Mouse (Mus musculus): ENCODE data around the gene Bptf. TPM values are rescaled to one million over a fixed set of nuclear protein-coding genes. Genes with fewer than 3 reads are reported as not detected.

Gene Bptf
- polyA plus RNA-seq, 1 experiment from 2014 or later, result 37.1 TPM

GRCm38 (mm10) chr11:107043361-107043760 lies 88.6 kb downstream of the Bptf start:
- peaks cover 67% of the 10 kb centered on the region for H3K36me3 ChIP-seq
- no peak overlapping the region for H3K27ac ChIP-seq (replicated peaks)
- no peaks in the 10 kb centered on the region for H3K27me3 ChIP-seq
- H3K9ac ChIP-seq (replicated peaks), result no peak overlapping the region
- no peaks in the 10 kb centered on the region for H3K4me1 ChIP-seq
- ATAC-seq (replicated peaks), result no peak
- H3K4me3 ChIP-seq, result no peak overlapping the region
- no peaks in the 10 kb centered on the region for H3K9me3 ChIP-seq
- H3K4me2 ChIP-seq (replicated peaks), result no peak overlapping the region
- 91% methylated on average over 11 of the region's 11 CpGs for WGBS

DNA sequence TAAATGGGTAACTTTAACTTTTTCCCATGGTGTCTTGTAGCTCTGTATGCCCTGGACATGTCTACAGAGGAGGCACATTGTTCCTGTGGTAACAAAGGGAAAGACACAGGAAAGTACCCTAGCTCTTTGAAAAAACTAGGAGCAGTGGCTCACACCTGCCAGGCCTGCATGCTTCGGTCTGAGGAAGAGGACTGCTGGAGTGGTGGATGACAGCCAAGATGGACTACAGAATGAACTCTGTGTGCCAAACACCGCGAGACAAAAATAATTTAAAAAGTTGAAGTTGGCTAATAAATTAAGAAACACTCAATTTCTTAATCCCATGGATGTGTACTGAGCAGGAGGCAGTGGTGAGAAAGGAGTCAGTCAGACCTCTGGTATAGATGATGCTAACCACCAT lies 90.5 kb downstream of the Bptf start:
- WGBS, result 90% methylated on average over 3 of the region's 3 CpGs
- H3K36me3 ChIP-seq, result peaks cover 74% of the 10 kb centered on the region
- no peak for ATAC-seq (replicated peaks)

DNA sequence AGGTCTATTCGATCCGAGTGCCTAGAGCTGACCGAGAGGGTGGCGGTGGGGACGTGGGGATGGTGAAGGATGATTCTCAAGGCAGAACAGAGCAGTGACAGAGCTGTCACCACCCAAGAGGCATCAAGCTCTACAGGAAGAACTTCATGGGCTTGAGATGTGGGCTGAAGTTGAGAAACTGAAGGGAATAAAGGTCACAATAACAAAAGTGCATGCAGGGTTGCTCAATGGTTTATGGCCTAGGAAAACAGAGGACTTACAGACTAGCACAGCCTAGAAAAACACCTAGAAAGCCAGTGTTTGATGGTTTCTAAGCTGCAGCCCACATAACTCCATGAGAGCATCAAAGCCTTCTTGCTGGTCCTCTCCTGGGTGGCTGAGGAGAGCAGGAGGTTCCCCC lies 92.5 kb downstream of the Bptf start:
- Histone ChIP-seq H3K4me3 (no peak overlapping the region), H3K36me3 (peaks cover 65% of the 10 kb centered on the region), H3K9me3 (no peaks in the 10 kb centered on the region), H3K27ac (replicated peaks) (no peak overlapping the region), H3K4me1 (no peaks in the 10 kb centered on the region), H3K27me3 (no peaks in the 10 kb centered on the region), H3K9ac (replicated peaks) (no peak overlapping the region), H3K4me2 (replicated peaks) (no peak overlapping the region)
- 92% methylated on average over 5 of the region's 5 CpGs for WGBS
- no peak for ATAC-seq (replicated peaks)

More for the DNA sequence above, 90.5 kb downstream of the Bptf start:
- Histone ChIP-seq H3K9me3 (no peaks in the 10 kb centered on the region), H3K27me3 (no peaks in the 10 kb centered on the region), H3K4me1 (no peaks in the 10 kb centered on the region), H3K4me2 (replicated peaks) (no peak overlapping the region), H3K4me3 (no peak overlapping the region), H3K9ac (replicated peaks) (no peak overlapping the region), H3K27ac (replicated peaks) (no peak overlapping the region)

DNA sequence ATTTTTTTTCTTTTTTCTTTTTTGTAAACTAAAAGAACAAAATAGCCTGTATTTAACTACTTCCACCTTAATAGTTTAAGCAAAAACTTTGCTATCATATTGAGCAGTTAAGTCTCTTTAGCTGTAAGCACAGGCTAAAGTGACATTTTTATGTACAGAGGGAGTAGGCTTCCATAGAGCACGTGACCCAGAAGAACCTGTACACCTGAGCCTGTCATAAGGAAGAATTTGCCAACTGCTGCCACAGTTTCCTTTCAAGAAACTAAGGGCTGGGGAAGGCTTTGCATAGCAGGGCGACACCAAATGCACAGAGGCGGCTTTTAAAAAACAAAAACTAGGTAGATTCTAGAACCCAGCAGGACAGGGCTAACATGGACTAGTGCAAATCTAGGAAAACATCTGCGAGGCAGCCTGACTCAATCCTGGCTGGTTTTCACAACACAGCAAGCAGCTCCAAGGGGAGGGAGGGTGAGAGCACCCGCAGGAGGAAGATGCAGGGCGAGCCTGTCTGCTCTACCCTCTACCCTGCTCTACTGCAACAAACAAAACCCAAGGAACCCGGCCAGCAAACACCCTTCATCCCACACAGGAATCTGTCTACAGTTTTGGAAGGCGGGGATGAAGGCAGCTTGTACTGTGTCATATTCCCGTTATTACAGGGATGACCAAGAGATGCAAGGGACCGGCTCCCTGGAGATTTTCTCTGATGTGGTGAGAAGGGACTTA lies 97.7 kb downstream of the Bptf start:
- Histone ChIP-seq H3K27me3 (no peaks in the 10 kb centered on the region), H3K4me3 (no peak overlapping the region), H3K27ac (replicated peaks) (no peak overlapping the region), H3K36me3 (peaks cover 27% of the 10 kb centered on the region), H3K4me1 (no peaks in the 10 kb centered on the region), H3K9ac (replicated peaks) (no peak overlapping the region), H3K9me3 (no peaks in the 10 kb centered on the region), H3K4me2 (replicated peaks) (no peak overlapping the region)
- 85% methylated on average over 10 of the region's 10 CpGs for WGBS
- no peak for ATAC-seq (replicated peaks)

DNA sequence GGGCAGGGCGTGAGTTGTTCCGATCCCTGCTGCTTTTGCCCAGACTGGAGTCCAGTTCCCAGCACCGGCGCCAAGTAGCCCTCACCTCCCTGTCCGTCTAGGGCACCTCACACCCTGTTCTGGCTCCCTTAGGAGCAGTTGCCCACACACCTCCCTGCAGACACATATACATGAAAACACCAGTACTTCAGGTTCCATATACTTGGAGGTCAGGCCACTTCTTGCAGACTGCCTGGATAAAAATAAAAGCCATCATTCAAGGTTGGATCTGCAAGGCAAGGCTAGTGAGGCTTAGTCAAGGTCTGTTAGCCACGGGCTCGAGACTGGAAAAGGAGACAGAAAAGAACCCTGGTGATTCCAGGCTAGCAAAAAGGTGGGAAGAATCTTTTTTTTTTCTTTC lies 100.3 kb downstream of the Bptf start:
- H3K36me3 ChIP-seq, result peaks cover 4% of the 10 kb centered on the region; the same call in 1 of the 2 replicates
- H3K9me3 ChIP-seq, result no peaks in the 10 kb centered on the region
- H3K4me2 ChIP-seq (replicated peaks), result no peak overlapping the region
- WGBS, result 10% methylated on average over 7 of the region's 7 CpGs
- no peak overlapping the region for H3K27ac ChIP-seq (replicated peaks)
- no peak overlapping the region for H3K4me3 ChIP-seq
- no peaks in the 10 kb centered on the region for H3K27me3 ChIP-seq
- ATAC-seq (replicated peaks), result no peak
- H3K4me1 ChIP-seq, result peaks cover 11% of the 10 kb centered on the region
- no peak overlapping the region for H3K9ac ChIP-seq (replicated peaks)

GRCm38 (mm10) chr11:107029536-107029935 lies 102.4 kb downstream of the Bptf start:
- no peak overlapping the region for H3K4me3 ChIP-seq
- no peaks in the 10 kb centered on the region for H3K27me3 ChIP-seq
- WGBS, result 62% methylated on average over 19 of the region's 19 CpGs
- no peaks in the 10 kb centered on the region for H3K36me3 ChIP-seq
- no peak overlapping the region for H3K9ac ChIP-seq (replicated peaks)
- H3K27ac ChIP-seq (replicated peaks), result no peak overlapping the region
- no peaks in the 10 kb centered on the region for H3K9me3 ChIP-seq
- no peak overlapping the region for H3K4me2 ChIP-seq (replicated peaks)
- H3K4me1 ChIP-seq, result peaks cover 30% of the 10 kb centered on the region
- ATAC-seq (replicated peaks), result no peak

DNA sequence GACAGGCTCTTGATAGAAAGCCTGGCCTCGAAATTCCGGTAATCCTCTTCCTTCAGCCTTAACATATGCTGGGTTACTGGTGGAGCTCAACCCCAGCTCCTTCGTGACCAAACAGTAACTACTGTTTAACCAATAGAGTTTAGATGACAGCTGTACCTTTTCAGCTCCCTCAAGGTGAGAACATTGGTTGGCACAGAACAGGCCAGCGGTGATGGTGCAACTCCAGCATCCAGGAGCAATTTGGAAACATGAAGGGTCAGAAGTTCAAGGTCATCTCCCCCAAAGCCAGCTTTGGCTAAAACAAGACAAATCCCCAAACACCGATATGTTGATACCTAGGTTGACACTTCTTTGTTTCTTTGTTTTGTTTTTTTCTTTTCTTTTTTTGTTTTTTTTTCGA lies 103.2 kb downstream of the Bptf start:
- Histone ChIP-seq H3K9me3 (no peaks in the 10 kb centered on the region), H3K4me1 (peaks cover 35% of the 10 kb centered on the region), H3K27me3 (no peaks in the 10 kb centered on the region), H3K4me2 (replicated peaks) (peak overlapping the region; percentile 89), H3K4me3 (peak overlapping the region; percentile 80), H3K36me3 (no peaks in the 10 kb centered on the region), H3K9ac (replicated peaks) (peak overlapping the region; percentile 70), H3K27ac (replicated peaks) (peak overlapping the region; percentile 93)
- no peak for ATAC-seq (replicated peaks)
- WGBS, result 74% methylated on average over 6 of the region's 6 CpGs

DNA sequence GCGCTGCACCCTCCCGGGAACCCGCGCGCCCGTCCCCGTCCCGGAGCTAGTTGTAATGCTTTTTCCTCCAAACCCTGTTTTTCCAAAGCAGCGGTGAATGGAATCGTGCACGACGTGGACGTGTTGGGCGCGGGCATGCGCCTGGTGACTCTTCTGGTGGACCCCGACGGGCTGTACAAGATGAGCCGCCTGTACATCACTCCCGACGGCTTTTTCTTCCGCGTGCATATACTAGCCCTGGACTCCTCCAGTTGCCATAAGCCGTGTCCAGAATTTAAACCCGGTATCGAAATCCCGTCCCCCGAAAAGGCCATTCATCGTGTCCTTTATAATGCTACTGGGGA lies 103.7 kb downstream of the Bptf start:
- Histone ChIP-seq H3K4me2 (replicated peaks) (peak overlapping the region; percentile 89), H3K36me3 (no peaks in the 10 kb centered on the region), H3K4me3 (peak overlapping the region; percentile 80), H3K9me3 (no peaks in the 10 kb centered on the region), H3K4me1 (peaks cover 35% of the 10 kb centered on the region), H3K27ac (replicated peaks) (peak overlapping the region; percentile 93), H3K27me3 (no peaks in the 10 kb centered on the region), H3K9ac (replicated peaks) (peak overlapping the region; percentile 70)
- WGBS, result 3% methylated on average over 29 of the region's 29 CpGs
- peak; percentile 74 for ATAC-seq (replicated peaks)

DNA sequence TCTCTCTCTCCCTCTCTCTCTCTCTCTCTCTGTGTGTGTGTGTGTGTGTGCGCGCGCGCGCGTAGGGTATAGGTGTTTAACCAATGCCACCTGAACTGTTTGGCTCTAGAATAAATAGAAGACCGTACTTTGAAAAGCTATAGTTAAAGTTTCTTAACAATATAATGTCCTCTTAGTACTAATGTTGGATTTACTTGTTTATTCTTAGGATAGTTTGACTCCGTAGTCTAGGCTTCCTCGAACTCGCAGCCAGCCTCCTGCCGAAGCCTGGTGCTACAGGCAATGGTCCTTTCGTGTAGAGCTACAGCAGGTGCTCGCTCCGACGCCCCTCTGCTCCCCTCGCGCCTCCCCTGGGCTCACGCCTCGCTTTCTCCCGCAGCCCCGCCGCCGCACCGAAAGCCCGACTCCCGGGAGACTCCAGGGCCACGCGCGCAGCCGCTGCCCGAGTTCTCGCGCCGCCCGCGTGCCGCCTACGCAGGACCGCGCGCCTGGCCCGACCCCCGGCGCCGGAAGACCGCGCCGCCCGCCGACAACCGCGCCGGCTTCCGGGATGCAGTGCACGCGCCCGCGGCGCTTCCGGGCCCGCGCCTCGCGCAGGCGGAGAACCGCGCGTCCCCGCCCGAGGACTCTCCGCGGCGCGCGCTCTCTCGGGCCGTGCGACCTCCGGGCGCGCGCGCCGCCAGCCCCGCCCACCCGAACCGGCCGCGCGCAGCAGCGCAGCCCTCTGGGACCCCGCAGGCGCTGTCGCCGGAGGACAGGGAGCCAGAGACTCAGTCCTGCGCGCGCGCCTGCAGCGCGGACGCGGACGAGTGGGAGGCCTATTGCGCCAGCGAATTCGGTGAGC lies 104.3 kb downstream of the Bptf start:
- Histone ChIP-seq H3K36me3 (no peaks in the 10 kb centered on the region), H3K4me2 (replicated peaks) (peak overlapping the region; percentile 89), H3K27ac (replicated peaks) (peak overlapping the region; percentile 93), H3K9me3 (no peaks in the 10 kb centered on the region), H3K4me1 (peaks cover 35% of the 10 kb centered on the region), H3K4me3 (peak overlapping the region; percentile 80), H3K9ac (replicated peaks) (peak overlapping the region; percentile 70), H3K27me3 (no peaks in the 10 kb centered on the region)
- under 1% methylated on average over 107 of the region's 107 CpGs for WGBS
- ATAC-seq (replicated peaks), result peak; percentile 95

DNA sequence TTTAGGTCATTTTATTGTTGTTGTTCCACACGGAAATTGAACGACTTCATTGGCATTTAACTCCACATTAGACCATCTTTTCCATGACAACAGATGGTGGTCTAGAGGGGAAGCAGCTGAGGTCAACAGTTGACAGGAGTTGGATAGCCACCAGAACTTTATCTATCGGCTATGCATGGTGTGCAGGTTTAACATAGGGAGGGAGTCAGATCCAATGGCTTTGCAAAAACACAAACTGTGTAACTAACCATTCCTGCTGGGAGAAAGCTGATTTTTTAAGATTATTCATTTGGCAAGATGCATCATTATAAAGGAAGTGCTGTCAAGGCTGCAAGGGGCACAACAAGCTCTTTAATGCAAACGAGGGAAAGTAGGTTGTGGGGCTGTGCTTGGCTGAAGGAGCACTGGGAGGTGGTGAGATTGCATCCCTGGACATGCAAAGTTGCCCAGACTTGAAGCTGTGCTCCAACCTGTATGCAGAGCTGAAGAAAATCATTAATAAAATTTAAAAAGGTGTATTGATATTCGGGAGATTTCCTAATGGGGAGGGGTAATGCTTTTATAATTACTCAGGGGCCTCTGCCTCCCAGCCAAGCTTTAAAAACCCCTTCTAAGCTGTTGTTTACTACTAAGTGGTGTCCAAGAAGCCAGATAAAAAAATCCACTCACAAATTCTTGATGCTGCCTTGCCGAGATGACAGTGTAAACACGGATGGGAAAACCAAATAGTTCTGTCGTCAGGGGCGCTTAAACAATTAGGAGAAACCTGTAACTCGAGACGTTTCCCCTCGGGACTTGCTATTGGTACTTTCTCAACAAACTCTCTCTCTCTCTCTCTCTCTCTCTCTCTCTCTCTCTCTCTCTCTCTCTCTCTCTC lies 105.1 kb downstream of the Bptf start:
- H3K9me3 ChIP-seq, result no peaks in the 10 kb centered on the region
- peak overlapping the region; percentile 89 for H3K4me2 ChIP-seq (replicated peaks)
- no peak overlapping the region for H3K9ac ChIP-seq (replicated peaks)
- H3K27me3 ChIP-seq, result no peaks in the 10 kb centered on the region
- ATAC-seq (replicated peaks), result no peak
- no peak overlapping the region for H3K27ac ChIP-seq (replicated peaks)
- WGBS, result 8% methylated on average over 12 of the region's 12 CpGs
- no peaks in the 10 kb centered on the region for H3K36me3 ChIP-seq
- peaks cover 35% of the 10 kb centered on the region for H3K4me1 ChIP-seq
- peak overlapping the region; percentile 80 for H3K4me3 ChIP-seq

GRCm38 (mm10) chr11:107025411-107026321 lies 106.3 kb downstream of the Bptf start, which contains the start of gene 1810010H24Rik:
Gene 1810010H24Rik (plus strand): TSS chr11:107025681.
- H3K9ac ChIP-seq (replicated peaks), result peak within 1 kb of the TSS; percentile 67
- H3K36me3 ChIP-seq, result no peaks in the 10 kb centered on the region
- H3K27me3 ChIP-seq, result no peaks in the 10 kb centered on the region
- peaks cover 35% of the 10 kb centered on the region for H3K4me1 ChIP-seq
- WGBS, result under 1% methylated on average over 45 of the region's 45 CpGs
- peak within 1 kb of the TSS; percentile 66 for H3K27ac ChIP-seq (replicated peaks)
- peak within 1 kb of the TSS; percentile 89 for H3K4me2 ChIP-seq (replicated peaks)
- ATAC-seq (replicated peaks), result peak; percentile 31; the same call in 1 of the 2 replicates
- no peaks in the 10 kb centered on the region for H3K9me3 ChIP-seq
- peak within 1 kb of the TSS; percentile 80 for H3K4me3 ChIP-seq
